Mouse (Mus musculus) erythroblast, embryonic 14.5 days (primary cell): ENCODE data around the gene 1700003H04Rik.

ENCODE experiments used
- GATA1 ChIP-seq: IDR thresholded peaks from 2 replicates; pipeline ENCODE4 v1.6.1; 2012; ENCODE audit warnings: low read length, inconsistent platforms, mixed read lengths
- TAL1 ChIP-seq: IDR thresholded peaks from 3 replicates; pipeline ENCODE4 v1.6.1; 2012; ENCODE audit warnings: low read length, inconsistent platforms, mixed read lengths

- TF ChIP-seq GATA1, result no peak
- no peak for TF ChIP-seq TAL1
Observed at GRCm38 (mm10) chr3:124587534-124587933, 6.6 kb upstream of the 1700003H04Rik start.
